Mouse (Mus musculus) lung, adult 2 months (tissue): ENCODE results near the gene Rab5b.

Experiments used
- CTCF ChIP-seq: fragments of 200-500 bp; IDR thresholded peaks from 2 replicates; pipeline ENCODE4 v1.5.1; 2011; ENCODE audit warnings: mild to moderate bottlenecking, low read length, control low read depth; ENCODE audit not compliant: insufficient read depth
- POLR2A ChIP-seq: fragments of 200-500 bp; IDR thresholded peaks from 2 replicates; pipeline ENCODE4 v1.6.1; 2011; ENCODE audit warnings: low read depth, mild to moderate bottlenecking, control low read depth, low read length, borderline replicate concordance; ENCODE audit errors: extremely low read depth

- peak; percentile 94 for TF ChIP-seq CTCF
- no peak for TF ChIP-seq POLR2A
These were observed 35.0 kb upstream of the Rab5b start for GRCm38 (mm10) chr10:128731002-128731433.
